Mouse (Mus musculus): ENCODE data around the gene Camsap3. TPM values are rescaled to one million over a fixed set of nuclear protein-coding genes. Genes with fewer than 3 reads are reported as not detected.

Camsap3 gene
- total RNA-seq (2021), result under 1 TPM; 0.22 to 0.33 TPM
- long read RNA-seq, experiment 1, result 0 reads
- long read RNA-seq, experiment 2, partial matches to known transcripts, result 0 of 1 reads
- long read RNA-seq, experiment 2, other reads (novel, unspliced or antisense), result 1 of 1 reads

- H3K27ac ChIP-seq, result no peak within 1 kb of the TSS
- peak within 1 kb of the TSS; percentile 76 for H3K4me3 ChIP-seq
- no peak for TF ChIP-seq CTCF (IDR thresholded peaks at IDR 0.05)
- intact Hi-C loops (cut with DNase I), result no loop called here
- no peak for DNase-seq
Observed at GRCm38 (mm10) chr8:3586993-3587390, at the start of gene Camsap3. Gene Camsap3, plus strand, starts transcription at chr8:3587293.

- intact Hi-C loops (cut with DNase I), result no loop called here
- H3K4me3 ChIP-seq, result no peak overlapping the region
- DNase-seq, result no peak
- no peak for TF ChIP-seq CTCF (IDR thresholded peaks at IDR 0.05)
- no peak overlapping the region for H3K27ac ChIP-seq
Observed at GRCm38 (mm10) chr8:3537666-3538065, 49.4 kb upstream of the Camsap3 start.

GRCm38 (mm10) chr8:3539146-3539545, 47.9 kb upstream of the Camsap3 start:
- DNase-seq, result no peak
- intact Hi-C loops (cut with DNase I), result no loop called here
- no peak overlapping the region for H3K4me3 ChIP-seq
- no peak overlapping the region for H3K27ac ChIP-seq
- TF ChIP-seq CTCF (IDR thresholded peaks at IDR 0.05), result no peak

- TF ChIP-seq CTCF (IDR thresholded peaks at IDR 0.05), result no peak
- H3K27ac ChIP-seq, result no peak overlapping the region
- H3K4me3 ChIP-seq, result no peak overlapping the region
- no peak for DNase-seq
- intact Hi-C loops (cut with DNase I), result no loop called here
Observed at GRCm38 (mm10) chr8:3540076-3540475, 47.0 kb upstream of the Camsap3 start.

- intact Hi-C loops (cut with DNase I), result no loop called here
- DNase-seq, result no peak
- Histone ChIP-seq H3K4me3 (no peak overlapping the region), H3K27ac (no peak overlapping the region)
- no peak for TF ChIP-seq CTCF (IDR thresholded peaks at IDR 0.05)
Observed at GRCm38 (mm10) chr8:3546511-3546910, 40.6 kb upstream of the Camsap3 start.

GRCm38 (mm10) chr8:3552240-3552639, 34.9 kb upstream of the Camsap3 start:
- DNase-seq, result no peak
- Histone ChIP-seq H3K4me3 (no peak overlapping the region), H3K27ac (no peak overlapping the region)
- intact Hi-C loops (cut with DNase I), result no loop called here
- TF ChIP-seq CTCF (IDR thresholded peaks at IDR 0.05), result no peak

- no peak for TF ChIP-seq CTCF (IDR thresholded peaks at IDR 0.05)
- Histone ChIP-seq H3K27ac (no peak overlapping the region), H3K4me3 (no peak overlapping the region)
- no peak for DNase-seq
- intact Hi-C loops (cut with DNase I), result no loop called here
Observed at GRCm38 (mm10) chr8:3556114-3556513, 31.0 kb upstream of the Camsap3 start.

GRCm38 (mm10) chr8:3567641-3568371, 19.3 kb upstream of the Camsap3 start, which contains the start of gene C330021F23Rik:
Gene C330021F23Rik, plus strand, starts transcription at chr8:3567990.
- intact Hi-C loops (cut with DNase I), result no loop called here

GRCm38 (mm10) chr8:3568378-3568777, 18.7 kb upstream of the Camsap3 start:
- DNase-seq, result no peak
- Histone ChIP-seq H3K27ac (no peak overlapping the region), H3K4me3 (no peak overlapping the region)
- TF ChIP-seq CTCF (IDR thresholded peaks at IDR 0.05), result no peak
- intact Hi-C loops (cut with DNase I), result no loop called here

More at GRCm38 (mm10) chr8:3567641-3568371, 19.3 kb upstream of the Camsap3 start, which contains the start of gene C330021F23Rik:
- Histone ChIP-seq H3K27ac (no peak within 1 kb of the TSS), H3K4me3 (peak within 1 kb of the TSS; percentile 20; the same call in 1 of the 2 replicates)
- TF ChIP-seq CTCF (IDR thresholded peaks at IDR 0.05), result no peak
- no peak for DNase-seq

- Histone ChIP-seq H3K4me3 (no peak overlapping the region), H3K27ac (no peak overlapping the region)
- intact Hi-C loops (cut with DNase I), result no loop called here
- DNase-seq, result no peak
- no peak for TF ChIP-seq CTCF (IDR thresholded peaks at IDR 0.05)
Observed at GRCm38 (mm10) chr8:3569784-3570183, 17.3 kb upstream of the Camsap3 start.

GRCm38 (mm10) chr8:3574546-3574945, 12.5 kb upstream of the Camsap3 start:
- DNase-seq, result no peak
- H3K27ac ChIP-seq, result no peak overlapping the region
- intact Hi-C loops (cut with DNase I), result no loop called here
- no peak overlapping the region for H3K4me3 ChIP-seq
- no peak for TF ChIP-seq CTCF (IDR thresholded peaks at IDR 0.05)

- Histone ChIP-seq H3K27ac (no peak overlapping the region), H3K4me3 (no peak overlapping the region)
- intact Hi-C loops (cut with DNase I), result no loop called here
- no peak for TF ChIP-seq CTCF (IDR thresholded peaks at IDR 0.05)
- no peak for DNase-seq
Observed at GRCm38 (mm10) chr8:3576211-3576960, 10.7 kb upstream of the Camsap3 start.

All from gastrocnemius, adult 2 months (tissue).